Mouse (Mus musculus): ENCODE measurements around the gene Tiam2.

DNA sequence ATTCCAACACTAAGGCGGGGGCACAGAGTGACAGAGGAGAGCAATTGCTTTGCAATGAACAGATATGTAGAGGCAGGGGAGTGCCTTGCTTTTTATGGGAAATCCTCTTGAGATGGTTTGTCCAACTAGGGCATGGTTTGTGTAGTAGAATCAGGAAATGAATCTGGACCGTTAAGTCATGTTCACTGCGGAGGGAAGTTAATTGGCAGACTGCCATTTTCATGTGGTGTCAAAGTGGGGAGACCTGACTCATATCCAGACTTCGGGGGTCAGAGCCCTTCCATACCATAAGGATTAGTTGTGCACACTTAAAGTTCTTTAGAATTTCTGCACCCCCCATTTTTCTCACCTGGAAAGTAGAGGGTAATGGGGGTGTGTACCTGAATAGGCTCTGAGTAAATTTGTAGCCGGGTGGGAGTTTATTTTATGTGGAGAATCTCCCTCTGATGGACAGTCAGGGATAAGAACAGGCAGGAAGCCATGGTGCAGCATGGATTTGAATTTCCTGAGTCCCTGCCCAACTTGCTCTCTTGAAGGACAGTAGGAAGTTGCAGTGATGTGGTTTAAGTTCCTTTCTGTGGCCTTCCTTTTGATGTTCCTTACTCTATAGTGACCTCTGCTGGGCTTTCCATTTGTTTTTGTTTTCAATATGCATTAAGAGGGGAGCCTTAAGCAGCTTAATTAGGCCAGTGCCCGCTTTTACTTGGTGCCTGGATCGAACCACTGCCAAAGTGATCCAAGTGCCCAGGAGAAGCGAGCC, 120.0 kb downstream of the Tiam2 start:
- peak; percentile 75 for TF ChIP-seq CTCF (IDR thresholded peaks at IDR 0.05; ENCODE audit: low read depth)
- no peak for TF ChIP-seq EP300 (optimal IDR thresholded peaks at IDR 0.05)

All from stomach, postnatal 0 days (tissue).